Mouse (Mus musculus) embryonic fibroblast, embryonic 13.5 days (primary cell): ENCODE measurements around the gene Zfp341.

ENCODE experiments used
- CTCF ChIP-seq: IDR thresholded peaks from 2 replicates; pipeline ENCODE4 v1.5.1; 2011; ENCODE audit warnings: mild to moderate bottlenecking, control low read depth, low read length, moderate library complexity, borderline replicate concordance; ENCODE audit not compliant: insufficient read depth
- POLR2A ChIP-seq: IDR thresholded peaks from 2 replicates; pipeline ENCODE4 v1.6.1; 2011; ENCODE audit warnings: low read depth, mild to moderate bottlenecking, control low read depth, low read length, moderate library complexity

GRCm38 (mm10) chr2:154670106-154670505 is 57.0 kb downstream of the Zfp341 start:
- TF ChIP-seq CTCF (no peak), POLR2A (no peak)
